Mouse (Mus musculus): Measurements from ENCODE around the gene Gm21987. TPM values are rescaled to one million over a fixed set of nuclear protein-coding genes. Genes with fewer than 3 reads are reported as not detected.

The Gm21987 gene
- total RNA-seq, 1 experiment, result not detected

- in situ Hi-C loops (cut with MboI; ENCODE audit: low sequenced_read_pairs in 2 of 2, unreplicated experiment in 2 of 2), result no loop called here
- Histone ChIP-seq H3K4me1 (ENCODE audit: control insufficient read depth in 2 of 2, insufficient read depth in 2 of 2, low read length in 2 of 2, poor library complexity in 1 of 2) (no peaks in the 10 kb centered on the region), H3K4me3 (ENCODE audit: insufficient read depth in 1 of 2, low read depth in 1 of 2, low read length in 2 of 2, poor library complexity in 1 of 2, severe bottlenecking in 1 of 2) (no peak overlapping the region), H3K9ac (ENCODE audit: insufficient read depth, low read depth, low read length, poor library complexity, severe bottlenecking) (no peak overlapping the region), H3K27ac (ENCODE audit: insufficient read depth, low read depth, low read length, poor library complexity, severe bottlenecking) (no peak overlapping the region), H3K36me3 (ENCODE audit: control insufficient read depth, insufficient read depth, low read length, poor library complexity, severe bottlenecking) (no peaks in the 10 kb centered on the region), H3K9me3 (ENCODE audit: control insufficient read depth, insufficient read depth, low read depth, low read length) (no peaks in the 10 kb centered on the region)
- DNase-seq (ENCODE audit: low read depth, low spot score), result no peak
- TF ChIP-seq ZNF384 (IDR thresholded peaks at IDR 0.05; ENCODE audit: low read depth, low read length), result no peak
- no peak for TF ChIP-seq HCFC1 (IDR thresholded peaks at IDR 0.05; ENCODE audit: borderline replicate concordance, insufficient read depth, low read length)
- TF ChIP-seq MAFK (IDR thresholded peaks at IDR 0.05; ENCODE audit: insufficient read depth, low read depth, low read length), result no peak
- TF ChIP-seq ZC3H11A (IDR thresholded peaks at IDR 0.05; ENCODE audit: borderline replicate concordance, low read depth, low read length), result no peak
- no peak for TF ChIP-seq CHD2 (IDR thresholded peaks at IDR 0.05; ENCODE audit: low read depth, low read length)
These were observed 12.4 kb downstream of the Gm21987 start for GRCm38 (mm10) chr16:38359241-38359640.

- Histone ChIP-seq H3K4me3 (ENCODE audit: insufficient read depth in 1 of 2, low read depth in 1 of 2, low read length in 2 of 2, poor library complexity in 1 of 2, severe bottlenecking in 1 of 2) (no peak overlapping the region), H3K27ac (ENCODE audit: insufficient read depth, low read depth, low read length, poor library complexity, severe bottlenecking) (no peak overlapping the region), H3K4me1 (ENCODE audit: control insufficient read depth in 2 of 2, insufficient read depth in 2 of 2, low read length in 2 of 2, poor library complexity in 1 of 2) (no peaks in the 10 kb centered on the region), H3K36me3 (ENCODE audit: control insufficient read depth, insufficient read depth, low read length, poor library complexity, severe bottlenecking) (no peaks in the 10 kb centered on the region), H3K9ac (ENCODE audit: insufficient read depth, low read depth, low read length, poor library complexity, severe bottlenecking) (no peak overlapping the region), H3K9me3 (ENCODE audit: control insufficient read depth, insufficient read depth, low read depth, low read length) (no peaks in the 10 kb centered on the region)
- in situ Hi-C loops (cut with MboI; ENCODE audit: low sequenced_read_pairs in 2 of 2, unreplicated experiment in 2 of 2), result no loop called here
- DNase-seq (ENCODE audit: low read depth, low spot score), result no peak
- TF ChIP-seq CHD2 (IDR thresholded peaks at IDR 0.05; ENCODE audit: low read depth, low read length) (no peak), ZC3H11A (IDR thresholded peaks at IDR 0.05; ENCODE audit: borderline replicate concordance, low read depth, low read length) (no peak), ZNF384 (IDR thresholded peaks at IDR 0.05; ENCODE audit: low read depth, low read length) (no peak), MAFK (IDR thresholded peaks at IDR 0.05; ENCODE audit: insufficient read depth, low read depth, low read length) (no peak), HCFC1 (IDR thresholded peaks at IDR 0.05; ENCODE audit: borderline replicate concordance, insufficient read depth, low read length) (no peak)
These were observed 13.0 kb downstream of the Gm21987 start for GRCm38 (mm10) chr16:38359857-38360256.

GRCm38 (mm10) chr16:38360317-38360716, 13.5 kb downstream of the Gm21987 start:
- H3K27ac ChIP-seq (ENCODE audit: insufficient read depth, low read depth, low read length, poor library complexity, severe bottlenecking), result no peak overlapping the region
- no peaks in the 10 kb centered on the region for H3K9me3 ChIP-seq (ENCODE audit: control insufficient read depth, insufficient read depth, low read depth, low read length)
- in situ Hi-C loops (cut with MboI; ENCODE audit: low sequenced_read_pairs in 2 of 2, unreplicated experiment in 2 of 2), result no loop called here
- H3K9ac ChIP-seq (ENCODE audit: insufficient read depth, low read depth, low read length, poor library complexity, severe bottlenecking), result no peak overlapping the region
- no peak overlapping the region for H3K4me3 ChIP-seq (ENCODE audit: insufficient read depth in 1 of 2, low read depth in 1 of 2, low read length in 2 of 2, poor library complexity in 1 of 2, severe bottlenecking in 1 of 2)
- no peaks in the 10 kb centered on the region for H3K36me3 ChIP-seq (ENCODE audit: control insufficient read depth, insufficient read depth, low read length, poor library complexity, severe bottlenecking)
- TF ChIP-seq HCFC1 (IDR thresholded peaks at IDR 0.05; ENCODE audit: borderline replicate concordance, insufficient read depth, low read length) (no peak), MAFK (IDR thresholded peaks at IDR 0.05; ENCODE audit: insufficient read depth, low read depth, low read length) (no peak), ZNF384 (IDR thresholded peaks at IDR 0.05; ENCODE audit: low read depth, low read length) (no peak), ZC3H11A (IDR thresholded peaks at IDR 0.05; ENCODE audit: borderline replicate concordance, low read depth, low read length) (no peak), CHD2 (IDR thresholded peaks at IDR 0.05; ENCODE audit: low read depth, low read length) (no peak)
- DNase-seq (ENCODE audit: low read depth, low spot score), result no peak
- no peaks in the 10 kb centered on the region for H3K4me1 ChIP-seq (ENCODE audit: control insufficient read depth in 2 of 2, insufficient read depth in 2 of 2, low read length in 2 of 2, poor library complexity in 1 of 2)

- Histone ChIP-seq H3K36me3 (ENCODE audit: control insufficient read depth, insufficient read depth, low read length, poor library complexity, severe bottlenecking) (no peaks in the 10 kb centered on the region), H3K9ac (ENCODE audit: insufficient read depth, low read depth, low read length, poor library complexity, severe bottlenecking) (no peak within 1 kb of the TSS), H3K27ac (ENCODE audit: insufficient read depth, low read depth, low read length, poor library complexity, severe bottlenecking) (no peak within 1 kb of the TSS; the same call in 1 of the 2 replicates), H3K4me3 (ENCODE audit: insufficient read depth in 1 of 2, low read depth in 1 of 2, low read length in 2 of 2, poor library complexity in 1 of 2, severe bottlenecking in 1 of 2) (no peak within 1 kb of the TSS), H3K4me1 (ENCODE audit: control insufficient read depth in 2 of 2, insufficient read depth in 2 of 2, low read length in 2 of 2, poor library complexity in 1 of 2) (no peaks in the 10 kb centered on the region), H3K9me3 (ENCODE audit: control insufficient read depth, insufficient read depth, low read depth, low read length) (no peaks in the 10 kb centered on the region)
- TF ChIP-seq MAFK (IDR thresholded peaks at IDR 0.05; ENCODE audit: insufficient read depth, low read depth, low read length), result no peak
- TF ChIP-seq CHD2 (IDR thresholded peaks at IDR 0.05; ENCODE audit: low read depth, low read length), result no peak
- TF ChIP-seq HCFC1 (IDR thresholded peaks at IDR 0.05; ENCODE audit: borderline replicate concordance, insufficient read depth, low read length), result no peak
- TF ChIP-seq ZNF384 (IDR thresholded peaks at IDR 0.05; ENCODE audit: low read depth, low read length), result no peak
- TF ChIP-seq ZC3H11A (IDR thresholded peaks at IDR 0.05; ENCODE audit: borderline replicate concordance, low read depth, low read length), result no peak
- no peak for DNase-seq (ENCODE audit: low read depth, low spot score)
- in situ Hi-C loops (cut with MboI; ENCODE audit: low sequenced_read_pairs in 2 of 2, unreplicated experiment in 2 of 2), result no loop called here
These were observed 15.1 kb downstream of the Gm21987 start, which contains the start of gene Popdc2 for GRCm38 (mm10) chr16:38361933-38362332. Popdc2 (plus strand) TSS chr16:38362209.

All from ES-E14 (cell line).